Mouse (Mus musculus): ENCODE results near the gene Rhbdd3.

DNA sequence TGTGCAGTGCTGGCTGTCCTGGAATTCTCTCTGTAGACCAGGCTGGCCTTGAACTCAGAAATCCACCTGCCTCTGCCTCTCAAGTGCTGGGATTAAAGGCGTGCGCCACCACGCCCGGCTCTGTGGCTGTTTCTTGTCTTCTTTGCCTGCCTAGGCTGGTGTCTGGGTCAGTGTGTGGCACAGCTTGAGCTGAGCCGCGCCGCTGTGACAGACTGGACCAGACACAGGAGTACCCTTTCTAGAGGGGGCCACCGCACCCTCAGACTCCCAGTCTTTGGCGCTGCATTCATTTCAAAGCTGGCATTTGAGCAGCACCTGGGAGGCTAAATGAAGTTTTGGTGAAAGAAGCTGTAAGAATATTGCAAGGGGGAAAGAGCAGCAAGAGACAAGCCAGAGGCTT, 39.9 kb upstream of the Rhbdd3 start:
- no peak for TF ChIP-seq CTCF (IDR thresholded peaks at IDR 0.05; ENCODE audit: low read depth)
- TF ChIP-seq EP300 (IDR thresholded peaks at IDR 0.05; ENCODE audit: low read depth) = no peak

Data from liver, postnatal 0 days (tissue).